Mouse (Mus musculus) heart, adult 18-20 months (tissue): ENCODE data around the gene Tmem198. TPM values are rescaled to one million over a fixed set of nuclear protein-coding genes. Genes with fewer than 3 reads are reported as not detected.
A peak's percentile ranks its signal among the peaks of the same experiment; 100 is the strongest.

ENCODE experiments used
- DNase-seq, 2 experiments: peaks; one replicate each; pipeline ENCODE4 v3.0.0; 2021 to 2022; ENCODE audit warnings: mixed read lengths in 1 of 2
- total RNA-seq, 2 experiments: library from RNA; stranded (reverse); gene quantifications; 2 replicates each; pipeline ENCODE4 v1.2.3; 2021

Tmem198 gene
- total RNA-seq, 2 experiments from 2014 or later: 0.30 to 0.46 TPM

- no peak for DNase-seq
Measured at GRCm38 (mm10) chr1:75455433-75455832, 23.9 kb upstream of the Tmem198 start.

- no peak for DNase-seq
Measured at GRCm38 (mm10) chr1:75455948-75456347, 23.4 kb upstream of the Tmem198 start.

DNA sequence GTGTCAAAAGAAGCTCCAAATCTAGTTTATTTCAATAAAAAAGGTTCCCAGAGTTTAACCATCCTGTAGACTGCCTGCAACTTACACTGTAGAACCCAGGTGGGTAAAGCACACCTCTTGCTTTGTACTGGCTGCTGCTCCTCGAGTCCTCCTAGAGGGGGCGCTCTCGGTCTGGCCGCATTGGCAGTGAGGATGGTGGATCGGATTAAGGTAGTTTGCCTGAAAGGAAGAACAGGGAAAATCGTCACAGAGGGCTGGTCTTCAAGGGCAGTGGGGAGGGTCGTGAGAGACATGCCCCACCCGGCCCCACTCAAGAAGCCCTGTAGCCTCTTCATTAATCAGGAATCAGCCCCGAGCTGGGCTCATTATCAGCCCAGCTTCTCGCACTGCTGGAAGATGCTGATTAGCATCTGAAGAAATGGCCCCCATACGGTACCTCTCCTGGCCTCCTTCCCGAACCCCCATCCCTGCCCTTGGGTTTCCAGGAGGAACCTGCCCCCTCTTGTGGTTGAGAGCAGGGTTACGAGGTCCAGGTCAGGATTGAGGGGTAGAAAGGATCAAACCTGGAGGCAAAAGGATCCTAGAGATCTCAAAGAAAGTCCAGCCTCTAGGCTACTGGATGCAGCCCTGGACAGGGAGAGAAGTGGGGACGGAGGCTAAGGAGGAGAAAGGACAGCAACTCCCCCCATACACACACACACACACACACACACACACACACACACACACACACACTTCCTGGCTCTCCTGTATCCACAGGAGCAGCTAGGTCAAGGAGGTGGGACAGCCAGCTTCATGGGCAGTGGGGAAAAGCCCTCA is 22.4 kb upstream of the Tmem198 start:
- DNase-seq: no peak

DNA sequence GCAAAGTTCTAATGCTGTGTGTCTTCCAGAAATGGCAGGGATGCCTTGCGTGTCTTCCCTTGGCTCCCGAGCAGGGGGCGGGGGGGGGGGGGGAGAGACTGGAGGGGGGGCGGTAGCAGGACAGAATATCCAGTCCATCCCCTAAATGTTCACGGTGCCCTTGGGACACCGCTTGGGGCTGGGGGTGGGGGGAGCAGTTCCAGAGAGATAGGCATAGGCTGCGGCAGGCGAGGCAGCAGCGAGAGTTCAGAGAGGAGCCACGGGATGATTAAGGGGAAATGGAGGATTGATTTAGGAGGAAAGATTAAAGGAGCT is 21.7 kb upstream of the Tmem198 start:
- no peak for DNase-seq

GRCm38 (mm10) chr1:75458025-75458788 is 21.1 kb upstream of the Tmem198 start:
- DNase-seq: peak; percentile 52 to 58

DNA sequence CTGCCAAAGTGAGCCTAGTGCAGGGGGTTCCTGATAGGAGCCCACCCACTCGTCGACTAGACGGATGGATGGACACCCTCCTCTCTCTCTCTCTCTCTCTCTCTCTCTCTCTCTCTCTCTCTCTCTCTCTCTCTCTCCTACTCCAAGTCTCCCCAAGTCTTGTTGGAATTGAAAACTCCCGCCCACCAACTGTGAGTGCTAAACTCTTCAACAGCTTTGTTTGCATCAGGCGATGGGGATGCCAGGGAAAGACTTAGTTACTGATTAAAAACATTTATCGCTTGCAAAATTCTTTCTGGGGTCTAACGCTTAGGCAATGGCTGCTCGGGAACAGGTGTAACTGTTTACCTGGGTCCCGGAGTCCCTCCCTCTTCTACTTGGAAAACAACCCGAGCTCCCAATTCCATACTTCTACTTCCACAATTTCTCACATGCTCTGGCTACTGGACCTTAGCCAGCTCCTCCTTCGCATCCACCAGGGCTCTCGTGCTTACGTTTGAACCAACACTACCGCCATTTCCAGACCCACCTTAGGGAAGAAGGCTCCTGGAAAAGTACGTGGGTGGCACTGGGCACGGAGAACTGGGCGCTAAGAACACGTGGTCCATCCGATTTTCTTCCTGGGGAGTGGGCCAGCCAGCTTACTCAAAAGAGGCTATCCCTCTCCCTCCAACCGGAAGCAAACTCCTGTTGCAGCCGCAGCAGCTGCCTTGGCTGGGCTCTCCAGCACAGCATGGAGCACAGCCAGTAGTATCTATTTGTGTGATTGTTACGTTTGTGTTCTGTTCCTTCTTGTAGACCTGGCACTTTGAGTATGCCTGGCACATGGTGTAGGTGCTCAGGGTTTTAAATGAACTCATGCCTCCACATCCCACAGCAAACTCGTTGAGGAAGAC is 20.3 kb upstream of the Tmem198 start:
- DNase-seq: peak; percentile 53 to 63

DNA sequence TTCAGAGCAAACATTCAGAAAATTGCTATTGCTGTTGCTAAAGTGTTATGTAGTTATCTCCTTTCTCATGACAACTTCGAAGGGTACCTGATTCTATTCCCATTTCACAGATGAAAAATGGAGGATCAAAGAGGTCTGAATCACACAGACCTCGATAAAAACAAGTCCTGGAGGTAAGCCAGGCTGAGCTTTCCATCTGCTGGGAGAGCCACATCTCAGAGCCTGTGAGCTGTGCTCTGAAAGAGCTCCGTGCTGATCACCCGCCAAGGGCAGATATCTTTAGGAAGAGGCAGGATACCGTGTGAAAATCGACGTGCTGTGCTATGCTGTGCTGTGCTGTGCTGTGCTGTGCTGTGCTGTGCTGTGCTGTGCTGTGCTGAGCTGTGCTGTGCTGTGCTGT is 19.0 kb upstream of the Tmem198 start:
- no peak for DNase-seq

GRCm38 (mm10) chr1:75462636-75463035 is 16.7 kb upstream of the Tmem198 start:
- DNase-seq: no peak

DNA sequence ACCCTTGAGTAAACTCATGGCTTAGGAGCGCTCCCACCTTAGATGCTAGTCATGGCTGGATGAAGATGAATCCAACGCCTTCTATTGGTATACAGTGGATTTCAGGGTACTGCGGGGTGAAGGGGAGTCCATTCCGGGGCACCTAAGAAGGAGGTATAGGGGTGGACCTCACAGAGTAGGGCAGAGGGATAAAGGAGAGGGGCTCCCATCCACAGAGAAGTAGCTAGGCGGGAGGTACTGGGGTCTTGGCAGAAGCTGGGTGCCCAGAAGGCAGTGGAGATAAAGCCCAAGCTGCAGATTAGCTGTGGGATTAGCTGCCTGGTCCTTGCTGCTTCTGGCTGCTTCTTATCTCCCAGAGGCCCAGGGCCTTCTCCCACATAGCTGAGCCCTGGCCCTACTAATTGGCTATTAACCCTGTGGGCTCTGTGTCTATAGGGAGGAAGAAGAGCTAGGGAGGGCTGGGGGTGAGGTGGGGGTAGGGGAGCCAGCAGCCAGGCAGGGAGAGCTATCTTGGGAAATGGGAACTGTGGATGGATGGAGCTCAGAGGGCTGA is 15.6 kb upstream of the Tmem198 start:
- no peak for DNase-seq

GRCm38 (mm10) chr1:75467215-75467927 is 12.0 kb upstream of the Tmem198 start:
- DNase-seq: peak; percentile 81 to 89

DNA sequence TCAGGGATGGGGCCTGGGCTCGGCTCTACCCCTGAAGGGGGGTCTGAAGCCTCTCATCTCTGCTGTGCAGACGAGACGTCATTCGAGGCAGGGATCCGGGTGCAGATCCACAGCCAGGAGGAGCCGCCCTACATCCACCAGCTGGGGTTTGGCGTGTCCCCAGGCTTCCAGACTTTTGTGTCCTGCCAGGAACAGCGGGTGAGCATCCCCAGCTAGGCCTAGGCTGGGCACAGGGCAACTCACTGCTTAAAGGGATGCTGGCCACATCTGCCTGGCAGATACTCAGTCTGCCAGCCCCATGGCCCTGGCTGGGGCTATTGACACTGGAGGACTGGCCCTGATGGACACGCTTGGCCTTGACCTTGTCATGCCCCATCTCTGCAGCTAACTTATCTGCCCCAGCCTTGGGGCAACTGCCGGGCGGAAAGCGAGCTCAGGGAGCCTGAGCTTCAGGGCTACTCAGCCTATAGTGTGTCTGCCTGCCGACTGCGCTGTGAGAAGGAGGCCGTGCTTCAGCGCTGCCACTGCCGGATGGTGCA is 10.0 kb upstream of the Tmem198 start:
- no peak for DNase-seq

DNA sequence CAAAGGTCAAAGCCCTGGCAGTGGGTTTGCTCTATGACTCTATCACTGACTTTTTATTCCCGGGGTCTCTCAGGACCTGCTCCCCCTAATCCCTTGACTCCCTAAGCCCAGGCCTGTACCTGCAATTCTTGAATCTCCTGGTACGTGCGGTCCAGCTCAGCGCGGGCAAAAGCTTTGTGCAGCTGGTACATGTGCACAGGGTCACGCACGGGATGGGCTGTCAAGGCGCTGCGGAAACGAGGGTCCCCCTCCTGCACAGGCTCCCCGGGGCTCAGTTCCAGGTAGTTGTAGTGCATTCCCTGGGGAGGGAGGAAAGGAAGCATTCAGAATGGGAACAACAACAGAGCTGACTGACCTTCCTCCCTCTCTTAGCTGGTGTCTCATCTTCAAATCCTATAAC is 2.9 kb upstream of the Tmem198 start:
- DNase-seq: no peak

GRCm38 (mm10) chr1:75477264-75477965 is 1.9 kb upstream of the Tmem198 start:
- peak; percentile 70 to 86 for DNase-seq

GRCm38 (mm10) chr1:75477966-75478290 is 1.4 kb upstream of the Tmem198 start:
- DNase-seq: no peak

DNA sequence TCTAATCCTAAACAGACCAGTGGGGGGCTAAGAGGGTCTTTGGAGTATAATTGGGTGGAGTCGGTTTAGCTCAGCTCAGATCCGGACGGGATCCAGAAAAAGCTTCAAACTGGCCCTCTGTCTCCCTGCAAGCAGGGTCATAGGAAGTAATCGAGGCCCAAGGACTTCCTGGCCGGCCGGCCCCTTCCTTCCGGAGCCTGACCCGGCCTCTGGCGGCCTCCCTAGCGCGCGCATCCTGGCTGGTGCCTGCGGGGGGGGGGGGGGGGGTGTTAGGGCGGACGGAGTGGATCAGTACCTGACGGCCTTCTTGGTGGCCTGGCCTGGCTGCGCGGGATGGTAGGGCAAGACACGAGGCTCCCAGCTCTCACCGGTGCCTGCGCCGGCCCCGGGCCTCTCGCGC is 835 bp upstream of the Tmem198 start:
- peak; percentile 60 to 74 for DNase-seq

GRCm38 (mm10) chr1:75479635-75479989 is 280 bp downstream of the Tmem198 start:
- no peak for DNase-seq

- no peak for DNase-seq
Measured at GRCm38 (mm10) chr1:75480036-75480435, 704 bp downstream of the Tmem198 start.

- DNase-seq: no peak
Measured at GRCm38 (mm10) chr1:75480735-75481134, 1.4 kb downstream of the Tmem198 start.

- DNase-seq: no peak
Measured at GRCm38 (mm10) chr1:75486561-75486960, 7.2 kb downstream of the Tmem198 start.

DNA sequence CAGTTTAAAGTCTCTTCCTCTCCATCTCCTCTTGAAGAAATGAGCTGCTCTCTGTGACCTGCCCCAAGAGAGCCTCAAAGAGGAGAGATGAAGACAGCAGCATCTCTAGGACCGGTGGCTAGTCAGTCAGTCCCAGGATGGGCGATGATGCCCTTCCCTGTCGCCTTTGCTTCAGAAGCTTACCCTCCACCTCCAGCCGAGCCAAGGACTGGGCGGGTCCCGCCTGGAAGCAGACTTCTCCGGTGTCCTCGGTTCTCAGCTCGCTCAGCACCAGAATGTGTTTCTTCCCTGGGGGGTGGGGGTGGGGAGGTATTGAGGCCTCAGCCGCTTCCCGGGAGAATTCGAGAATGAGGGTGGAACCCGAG is 7.7 kb downstream of the Tmem198 start:
- no peak for DNase-seq
